Mouse (Mus musculus) bone marrow macrophage, adult 2 months (primary cell): ENCODE data around the gene Tsc2. TPM values are rescaled to one million over a fixed set of nuclear protein-coding genes. Genes with fewer than 3 reads are reported as not detected.

Experiments
- H3K27ac ChIP-seq: 2 replicates; pipeline ENCODE4 v1.5.1; 2012; ENCODE audit warnings: low read depth, low read length; ENCODE audit not compliant: insufficient read depth
- H3K4me1 ChIP-seq: 2 replicates; pipeline ENCODE4 v1.6.1; 2012; ENCODE audit warnings: low read length; ENCODE audit not compliant: control insufficient read depth, insufficient read depth
- H3K4me3 ChIP-seq: 2 replicates; pipeline ENCODE4 v1.5.1; 2012; ENCODE audit warnings: mild to moderate bottlenecking, low read length, moderate library complexity; ENCODE audit not compliant: insufficient read depth
- CTCF ChIP-seq: IDR thresholded peaks from 2 replicates; pipeline ENCODE4 v1.5.1; 2012; ENCODE audit warnings: low read depth, mild to moderate bottlenecking, low read length, moderate library complexity
- POLR2A ChIP-seq: IDR thresholded peaks from 2 replicates; pipeline ENCODE4 v1.6.1; 2012; ENCODE audit warnings: mild to moderate bottlenecking, low read depth, low read length, borderline replicate concordance
- polyA plus RNA-seq: library from polyadenylated mRNA; stranded (reverse); fragments of >200 nt; gene quantifications from 2 replicates; pipeline ENCODE4 v1.2.4, GENCODE M21; 2012; ENCODE audit not compliant: missing spikeins, insufficient read depth, insufficient read length

The Tsc2 gene
- polyA plus RNA-seq, 1 experiment, result 62.1 TPM

DNA sequence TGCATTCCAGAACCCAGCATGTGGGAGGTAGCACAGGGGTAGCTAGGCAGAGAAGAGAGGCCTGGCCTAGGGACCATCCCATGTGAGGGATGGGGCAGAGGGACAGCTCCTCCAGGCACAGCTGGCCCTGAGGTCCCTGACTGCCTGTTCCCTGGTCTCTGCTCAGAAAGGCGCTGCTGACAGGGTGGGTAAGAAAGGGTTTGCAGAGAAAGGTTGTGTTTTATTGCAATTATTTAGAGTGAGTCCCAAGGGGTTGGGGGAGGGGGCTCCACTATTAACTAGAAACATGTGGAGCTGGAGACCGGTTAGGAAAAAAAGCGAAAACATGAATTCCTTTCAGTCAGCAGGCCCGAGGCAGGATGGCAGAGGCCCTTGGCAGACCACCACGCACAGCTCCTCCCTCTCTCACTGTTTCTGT lies 7.2 kb upstream of the Tsc2 start:
- Histone ChIP-seq H3K27ac (no peak overlapping the region), H3K4me3 (no peak overlapping the region), H3K4me1 (peaks cover 2% of the 10 kb centered on the region; the same call in 1 of the 2 replicates)
- no peak for TF ChIP-seq CTCF

DNA sequence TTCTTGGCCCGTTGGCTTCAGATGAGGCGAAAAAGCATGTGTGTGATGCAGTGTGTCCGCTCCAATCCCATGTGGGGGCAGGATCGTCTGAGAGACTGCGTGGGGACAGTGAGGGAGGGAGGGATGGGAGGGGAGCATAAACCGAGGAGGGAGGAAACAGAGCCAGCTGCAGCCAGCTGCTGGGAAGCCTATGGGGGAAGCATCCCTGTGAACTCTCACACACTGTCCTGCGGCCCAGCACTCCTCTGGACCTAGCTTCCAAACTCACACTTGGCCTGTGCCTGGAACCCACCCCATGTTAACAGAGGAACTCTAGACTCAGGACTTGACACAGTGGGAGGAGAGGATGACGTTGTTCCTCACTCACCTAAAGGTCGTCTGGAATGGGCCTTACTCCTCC lies 6.4 kb upstream of the Tsc2 start:
- Histone ChIP-seq H3K27ac (no peak overlapping the region), H3K4me3 (no peak overlapping the region), H3K4me1 (peaks cover 2% of the 10 kb centered on the region; the same call in 1 of the 2 replicates)
- TF ChIP-seq POLR2A (no peak), CTCF (no peak)

DNA sequence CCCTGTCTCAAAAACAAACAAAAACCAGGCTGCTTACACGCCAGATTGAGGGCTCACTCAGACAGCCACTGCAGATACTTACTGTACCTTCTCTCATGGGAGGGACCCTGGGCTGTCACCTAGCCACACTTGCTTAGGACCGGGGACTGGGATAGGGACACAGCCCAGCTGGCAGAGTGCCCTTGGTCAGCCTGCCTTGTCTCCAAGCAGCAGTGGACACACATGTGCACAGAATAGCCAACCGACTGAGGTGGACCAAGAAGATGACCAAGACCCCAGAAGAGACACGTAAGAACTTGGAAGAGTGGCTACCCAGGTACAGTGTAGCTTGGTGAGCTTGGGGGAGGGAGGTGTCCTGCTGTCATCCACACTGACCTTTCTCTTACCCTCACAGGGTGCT lies 5.8 kb upstream of the Tsc2 start:
- Histone ChIP-seq H3K4me1 (peaks cover 6% of the 10 kb centered on the region; the same call in 1 of the 2 replicates), H3K27ac (no peak overlapping the region), H3K4me3 (no peak overlapping the region)
- TF ChIP-seq CTCF (no peak), POLR2A (no peak)

DNA sequence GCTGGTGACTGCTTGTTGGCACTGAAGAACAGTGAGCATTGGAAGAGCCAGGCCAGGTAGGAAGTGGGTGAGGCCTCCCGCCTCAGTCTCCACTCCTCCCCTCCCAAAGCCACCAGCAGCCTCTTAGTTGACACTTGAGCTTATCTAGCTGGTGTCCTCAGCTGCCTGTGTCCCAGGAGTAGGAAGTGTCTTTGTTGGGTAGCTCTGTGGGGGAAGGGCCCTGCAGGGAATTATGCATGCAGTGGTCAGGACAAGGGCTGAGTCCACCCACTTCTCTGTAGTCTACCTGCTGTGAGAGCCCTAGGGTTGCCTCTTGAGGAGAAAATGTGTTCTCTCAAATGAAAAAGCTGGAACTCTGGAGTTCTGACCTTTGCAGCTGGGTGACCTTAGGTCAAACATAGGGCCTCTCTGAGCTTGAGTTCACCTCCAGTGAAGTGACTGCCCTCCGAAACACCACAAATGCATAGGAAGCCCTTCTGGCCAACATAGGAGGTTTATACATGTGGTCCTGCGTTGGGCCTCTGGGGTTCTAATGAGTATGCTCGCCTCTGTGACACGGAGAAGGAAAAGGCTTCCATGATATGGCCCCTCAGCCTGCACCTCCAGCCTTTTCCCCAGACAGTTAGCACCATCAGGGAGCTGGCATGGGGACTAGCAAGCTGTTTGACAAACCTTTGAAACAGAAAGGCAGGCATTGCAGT lies 4.5 kb upstream of the Tsc2 start:
- peaks cover 9% of the 10 kb centered on the region; the same call in 1 of the 2 replicates for H3K4me1 ChIP-seq
- no peak overlapping the region for H3K27ac ChIP-seq
- H3K4me3 ChIP-seq, result no peak overlapping the region
- TF ChIP-seq POLR2A, result no peak
- TF ChIP-seq CTCF, result no peak

DNA sequence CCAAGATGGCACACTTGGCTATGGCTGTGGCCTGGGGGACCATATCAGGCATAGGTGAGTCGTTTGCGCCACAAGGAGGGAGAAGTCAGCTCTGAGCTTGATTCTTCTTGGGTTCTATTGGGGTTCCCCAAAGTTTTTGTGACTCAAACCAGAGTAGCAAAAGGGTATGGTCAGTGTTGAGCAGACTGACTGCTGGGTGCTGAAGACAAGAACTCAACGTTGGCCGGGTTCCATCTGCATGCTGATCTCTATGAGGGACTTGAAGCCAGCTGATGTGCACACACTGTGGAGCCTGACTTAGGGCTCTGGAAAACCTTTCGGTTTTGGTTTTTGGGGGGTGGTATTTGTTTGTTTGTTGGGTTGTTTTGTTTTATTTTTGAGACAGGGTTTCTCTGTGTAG lies 3.3 kb upstream of the Tsc2 start:
- TF ChIP-seq POLR2A (no peak), CTCF (no peak)
- no peak overlapping the region for H3K27ac ChIP-seq
- H3K4me1 ChIP-seq, result peaks cover 13% of the 10 kb centered on the region
- H3K4me3 ChIP-seq, result no peak overlapping the region

DNA sequence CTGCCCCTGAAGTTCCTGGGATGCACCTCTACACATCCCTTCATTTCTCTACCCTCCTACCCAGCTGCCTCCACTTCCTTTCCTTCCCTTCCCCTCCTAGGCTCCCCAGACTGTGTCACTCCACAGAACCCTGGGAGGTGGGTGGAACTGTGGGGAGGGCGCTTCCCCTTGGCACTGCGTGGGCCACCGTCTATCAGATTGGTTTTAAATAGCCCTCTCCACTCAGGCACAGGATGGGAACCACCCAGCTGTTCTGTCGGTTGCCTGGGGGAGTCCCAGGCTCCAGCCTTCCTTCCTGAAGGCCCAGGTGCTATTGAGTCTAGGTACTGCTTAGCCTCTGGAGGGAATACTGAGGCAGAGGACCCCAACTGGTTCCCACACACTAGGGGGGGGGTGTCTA lies 2.6 kb upstream of the Tsc2 start:
- no peak overlapping the region for H3K4me3 ChIP-seq
- H3K4me1 ChIP-seq, result peaks cover 13% of the 10 kb centered on the region
- H3K27ac ChIP-seq, result no peak overlapping the region
- no peak for TF ChIP-seq POLR2A
- no peak for TF ChIP-seq CTCF

DNA sequence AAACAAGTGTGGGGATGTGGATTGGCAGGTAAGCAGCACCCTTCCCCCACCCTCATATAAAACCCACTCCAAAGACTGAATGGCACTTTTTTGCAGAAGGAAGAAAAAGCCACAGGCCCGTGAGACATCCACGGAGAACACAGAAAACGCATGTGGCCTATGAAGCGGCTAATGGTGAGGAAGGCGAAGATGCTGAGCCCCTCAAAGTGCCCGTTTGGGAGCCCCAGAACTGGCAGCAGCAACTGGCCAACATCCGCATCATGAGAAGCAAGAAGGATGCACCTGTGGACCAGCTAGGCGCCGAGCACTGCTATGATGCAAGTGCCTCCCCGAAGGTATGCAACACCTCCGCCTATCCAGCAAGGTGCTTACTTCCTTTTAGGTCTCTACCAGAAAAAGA lies 1.4 kb upstream of the Tsc2 start:
- H3K4me1 ChIP-seq, result peaks cover 13% of the 10 kb centered on the region
- no peak overlapping the region for H3K27ac ChIP-seq
- TF ChIP-seq CTCF (no peak), POLR2A (no peak)
- H3K4me3 ChIP-seq, result no peak overlapping the region

DNA sequence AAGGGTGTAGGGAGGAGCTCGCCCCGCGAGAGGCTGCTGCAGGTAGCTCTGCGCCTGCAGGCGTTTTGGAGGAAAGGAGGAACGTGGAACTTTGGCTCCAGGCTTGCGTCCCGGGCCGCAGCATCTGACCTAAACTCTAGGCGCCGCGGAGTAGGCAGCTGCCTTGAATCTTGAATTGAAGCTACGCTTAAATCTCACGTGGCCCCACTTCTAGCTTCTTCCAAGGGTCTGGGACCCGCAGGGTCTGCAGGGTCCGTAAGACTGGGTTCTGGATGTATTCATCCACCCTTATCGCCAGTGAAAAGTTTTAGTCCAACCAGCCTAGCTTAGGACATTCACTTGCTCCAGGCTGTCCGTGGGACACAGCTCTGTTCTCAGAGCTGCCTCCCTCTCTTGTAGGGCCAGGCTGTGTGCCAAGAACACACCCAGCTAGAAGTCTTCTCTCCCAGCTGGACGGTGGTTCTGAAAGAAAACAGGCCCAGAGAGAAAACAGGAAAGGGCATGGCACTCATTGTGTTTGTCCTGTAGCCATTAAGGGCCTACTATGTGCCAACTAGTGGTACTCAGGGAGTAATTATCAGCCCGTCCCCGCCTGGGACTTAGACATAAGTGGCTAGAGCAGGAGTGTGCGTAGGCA lies 501 bp upstream of the Tsc2 start:
- TF ChIP-seq CTCF (no peak), POLR2A (no peak)
- H3K4me1 ChIP-seq, result peaks cover 13% of the 10 kb centered on the region
- peak overlapping the region; percentile 84 for H3K4me3 ChIP-seq
- H3K27ac ChIP-seq, result peak overlapping the region; percentile 31

DNA sequence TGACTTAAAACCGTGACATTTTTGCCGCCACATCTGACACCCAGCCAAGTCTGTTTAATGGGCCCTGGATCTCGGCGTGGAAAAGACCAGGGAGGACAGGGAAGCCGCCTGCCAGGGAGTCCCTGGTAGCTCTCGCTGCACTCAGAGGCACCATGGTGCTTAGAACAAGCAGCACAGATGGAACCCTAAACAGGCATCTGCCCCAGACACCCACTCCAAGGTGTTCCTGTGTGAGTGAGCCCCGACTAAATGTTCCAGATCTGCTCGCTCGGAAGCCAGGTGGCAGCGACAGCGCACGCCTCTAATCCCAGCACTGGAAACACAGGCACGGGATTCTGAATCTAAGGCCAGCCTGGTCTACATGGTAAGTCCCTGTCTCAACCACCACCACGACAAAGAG lies 2.4 kb downstream of the Tsc2 start:
- TF ChIP-seq POLR2A (no peak), CTCF (no peak)
- Histone ChIP-seq H3K4me1 (peaks cover 11% of the 10 kb centered on the region), H3K4me3 (no peak overlapping the region), H3K27ac (no peak overlapping the region)

DNA sequence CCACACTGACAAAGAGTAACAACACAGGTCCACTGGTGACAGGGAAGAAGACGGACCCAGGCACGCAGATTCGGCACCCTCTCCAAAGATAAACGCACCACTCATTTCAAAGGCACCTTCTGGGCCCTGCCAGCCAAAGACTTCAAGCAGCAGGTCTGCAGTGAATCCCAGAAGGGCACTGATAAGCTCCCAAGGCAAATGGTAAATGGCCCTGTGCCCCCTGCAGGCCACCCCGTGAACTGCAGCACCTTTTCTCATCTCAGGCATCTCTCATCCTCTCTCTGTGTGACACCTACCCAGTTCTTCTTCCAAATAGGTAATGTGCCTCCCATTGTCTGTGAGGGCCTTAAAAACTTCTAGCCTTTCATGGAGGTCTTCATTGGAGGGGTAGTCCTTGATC lies 3.8 kb downstream of the Tsc2 start:
- H3K4me3 ChIP-seq, result no peak overlapping the region
- TF ChIP-seq CTCF, result peak; percentile 80
- no peak for TF ChIP-seq POLR2A
- no peak overlapping the region for H3K27ac ChIP-seq
- H3K4me1 ChIP-seq, result peaks cover 11% of the 10 kb centered on the region
